Mouse (Mus musculus): ENCODE results near the gene Luc7l3. TPM values are rescaled to one million over a fixed set of nuclear protein-coding genes. Genes with fewer than 3 reads are reported as not detected.

The Luc7l3 gene
- polyA plus RNA-seq (2012; rRNA removed) (20.6 and 39.1 TPM in 2 replicates), polyA plus RNA-seq (2014; fragmentation: Nextera tagmentation; extraction: Ambion mirVana) (33.7 and 38.7 TPM in 2 replicates)

GRCm38 (mm10) chr11:94321931-94322400 is at the start of gene Luc7l3:
Luc7l3 (minus strand) TSS chr11:94321988.
- TF ChIP-seq EP300 (IDR thresholded peaks at IDR 0.05; ENCODE audit: low read depth) (0 out of 2 replicates have a peak, but pooled peaks have one; percentile 0), CTCF (IDR thresholded peaks at IDR 0.05; ENCODE audit: low read depth) (no peak)
- peak within 1 kb of the TSS; percentile 99 to 100 for H3K4me3 ChIP-seq (ENCODE audit: insufficient read depth in 1 of 2, low read depth in 2 of 2, low read length in 2 of 2)
- H3K9ac ChIP-seq (replicated peaks), result peak within 1 kb of the TSS; percentile 99
- H3K27me3 ChIP-seq (ENCODE audit: control insufficient read depth, insufficient read depth, low read length), result no peaks in the 10 kb centered on the region
- under 1% methylated on average over 36 of the region's 36 CpGs for WGBS (ENCODE audit: insufficient replicate concordance)
- H3K9me3 ChIP-seq (ENCODE audit: control insufficient read depth, low read length), result no peaks in the 10 kb centered on the region
- peak within 1 kb of the TSS; percentile 95 for H3K27ac ChIP-seq
- DNase-seq (ENCODE audit: low read depth in 3 of 3, low spot score in 3 of 3) (peak; percentile 87 to 88 (median 88)), ATAC-seq (ENCODE audit: insufficient read depth) (peak; percentile 95)
- H3K4me2 ChIP-seq (ENCODE audit: low read depth), result peak within 1 kb of the TSS; percentile 85
- H3K36me3 ChIP-seq (replicated peaks; ENCODE audit: control insufficient read depth, insufficient read depth, low read depth), result peaks cover 13% of the 10 kb centered on the region
- peaks cover 32 to 38% of the 10 kb centered on the region in 2 experiments for H3K4me1 ChIP-seq (replicated peaks; ENCODE audit: control insufficient read depth in 2 of 2, insufficient read depth in 2 of 2, low read length in 1 of 2)

GRCm38 (mm10) chr11:94370809-94371208 is 49.0 kb upstream of the Luc7l3 start:
- no peak for DNase-seq (ENCODE audit: low read depth in 3 of 3, low spot score in 3 of 3)
- peaks cover 0 to 16% of the 10 kb centered on the region in 2 experiments; a peak in 3 of 4 replicates for H3K4me1 ChIP-seq (replicated peaks; ENCODE audit: control insufficient read depth in 2 of 2, insufficient read depth in 2 of 2, low read length in 1 of 2)
- peak; percentile 53; the same call in 1 of the 2 replicates for ATAC-seq (ENCODE audit: insufficient read depth)
- no peak overlapping the region for H3K9ac ChIP-seq (replicated peaks)
- no peak overlapping the region for H3K4me2 ChIP-seq (ENCODE audit: low read depth)
- 3% methylated on average over 5 of the region's 5 CpGs for WGBS (ENCODE audit: insufficient replicate concordance)
- TF ChIP-seq EP300 (IDR thresholded peaks at IDR 0.05; ENCODE audit: low read depth) (no peak), CTCF (IDR thresholded peaks at IDR 0.05; ENCODE audit: low read depth) (no peak)
- H3K27me3 ChIP-seq (ENCODE audit: control insufficient read depth, insufficient read depth, low read length), result no peaks in the 10 kb centered on the region
- no peaks in the 10 kb centered on the region for H3K9me3 ChIP-seq (ENCODE audit: control insufficient read depth, low read length)
- no peaks in the 10 kb centered on the region for H3K36me3 ChIP-seq (replicated peaks; ENCODE audit: control insufficient read depth, insufficient read depth, low read depth)
- no peak overlapping the region for H3K4me3 ChIP-seq (ENCODE audit: insufficient read depth in 1 of 2, low read depth in 2 of 2, low read length in 2 of 2)
- H3K27ac ChIP-seq, result no peak overlapping the region

GRCm38 (mm10) chr11:94369981-94370380 is 48.2 kb upstream of the Luc7l3 start:
- Histone ChIP-seq H3K4me3 (ENCODE audit: insufficient read depth in 1 of 2, low read depth in 2 of 2, low read length in 2 of 2) (no peak overlapping the region), H3K36me3 (replicated peaks; ENCODE audit: control insufficient read depth, insufficient read depth, low read depth) (no peaks in the 10 kb centered on the region), H3K9ac (replicated peaks) (no peak overlapping the region), H3K9me3 (ENCODE audit: control insufficient read depth, low read length) (no peaks in the 10 kb centered on the region), H3K4me1 (replicated peaks; ENCODE audit: control insufficient read depth in 2 of 2, insufficient read depth in 2 of 2, low read length in 1 of 2) (peaks cover 0 to 18% of the 10 kb centered on the region in 2 experiments; a peak in 3 of 4 replicates), H3K27me3 (ENCODE audit: control insufficient read depth, insufficient read depth, low read length) (no peaks in the 10 kb centered on the region), H3K4me2 (ENCODE audit: low read depth) (no peak overlapping the region), H3K27ac (no peak overlapping the region)
- ATAC-seq (ENCODE audit: insufficient read depth) (no peak), DNase-seq (ENCODE audit: low read depth in 3 of 3, low spot score in 3 of 3) (no peak)
- TF ChIP-seq CTCF (IDR thresholded peaks at IDR 0.05; ENCODE audit: low read depth) (no peak), EP300 (IDR thresholded peaks at IDR 0.05; ENCODE audit: low read depth) (no peak)
- 26% methylated on average over 6 of the region's 6 CpGs for WGBS (ENCODE audit: insufficient replicate concordance)

GRCm38 (mm10) chr11:94365340-94365739 is 43.6 kb upstream of the Luc7l3 start:
- Histone ChIP-seq H3K4me3 (ENCODE audit: insufficient read depth in 1 of 2, low read depth in 2 of 2, low read length in 2 of 2) (no peak overlapping the region), H3K4me1 (replicated peaks; ENCODE audit: control insufficient read depth in 2 of 2, insufficient read depth in 2 of 2, low read length in 1 of 2) (peaks cover 0 to 6% of the 10 kb centered on the region in 2 experiments; a peak in 3 of 4 replicates), H3K9ac (replicated peaks) (no peak overlapping the region), H3K36me3 (replicated peaks; ENCODE audit: control insufficient read depth, insufficient read depth, low read depth) (no peaks in the 10 kb centered on the region), H3K4me2 (ENCODE audit: low read depth) (no peak overlapping the region), H3K27me3 (ENCODE audit: control insufficient read depth, insufficient read depth, low read length) (no peaks in the 10 kb centered on the region; the same call in 1 of the 2 replicates), H3K27ac (no peak overlapping the region), H3K9me3 (ENCODE audit: control insufficient read depth, low read length) (no peaks in the 10 kb centered on the region)
- no peak for DNase-seq (ENCODE audit: low read depth in 3 of 3, low spot score in 3 of 3)
- ATAC-seq (ENCODE audit: insufficient read depth), result no peak
- WGBS (ENCODE audit: insufficient replicate concordance), result 54% methylated on average over 3 of the region's 3 CpGs
- TF ChIP-seq EP300 (IDR thresholded peaks at IDR 0.05; ENCODE audit: low read depth), result no peak
- TF ChIP-seq CTCF (IDR thresholded peaks at IDR 0.05; ENCODE audit: low read depth), result no peak

DNA sequence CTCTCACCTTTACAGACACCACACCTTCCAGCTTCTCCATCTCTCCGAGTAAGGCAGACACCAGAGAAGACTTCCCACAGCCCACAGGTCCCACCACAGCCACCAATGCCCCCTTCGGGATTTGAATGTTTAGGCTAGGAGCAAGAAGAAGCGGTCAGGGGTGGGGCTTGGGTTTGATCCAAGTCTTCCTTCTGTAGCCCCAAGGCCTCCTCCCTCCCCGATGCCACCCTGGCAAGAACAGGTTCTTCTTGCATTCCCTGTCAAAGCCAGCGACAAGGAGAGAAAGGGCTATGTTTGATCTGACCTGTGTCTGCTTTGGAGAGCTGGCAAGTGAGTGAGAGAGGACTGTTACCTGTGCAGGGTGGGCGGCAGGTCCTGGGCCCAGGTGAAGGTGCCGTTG is 41.9 kb upstream of the Luc7l3 start:
- DNase-seq (ENCODE audit: low read depth in 3 of 3, low spot score in 3 of 3) (no peak), ATAC-seq (ENCODE audit: insufficient read depth) (no peak)
- Histone ChIP-seq H3K4me1 (replicated peaks; ENCODE audit: control insufficient read depth in 2 of 2, insufficient read depth in 2 of 2, low read length in 1 of 2) (0 out of 4 replicates have a peak, but pooled peaks cover 0 to 2% of the 10 kb centered on the region in 2 experiments), H3K27ac (no peak overlapping the region), H3K27me3 (ENCODE audit: control insufficient read depth, insufficient read depth, low read length) (no peaks in the 10 kb centered on the region; the same call in 1 of the 2 replicates), H3K4me3 (ENCODE audit: insufficient read depth in 1 of 2, low read depth in 2 of 2, low read length in 2 of 2) (no peak overlapping the region), H3K9me3 (ENCODE audit: control insufficient read depth, low read length) (no peaks in the 10 kb centered on the region), H3K9ac (replicated peaks) (no peak overlapping the region), H3K4me2 (ENCODE audit: low read depth) (no peak overlapping the region), H3K36me3 (replicated peaks; ENCODE audit: control insufficient read depth, insufficient read depth, low read depth) (no peaks in the 10 kb centered on the region)
- TF ChIP-seq EP300 (IDR thresholded peaks at IDR 0.05; ENCODE audit: low read depth) (no peak), CTCF (IDR thresholded peaks at IDR 0.05; ENCODE audit: low read depth) (no peak)
- WGBS (ENCODE audit: insufficient replicate concordance), result 66% methylated on average over 7 of the region's 7 CpGs

All from liver, embryonic 14.5 days (tissue).